9 mouse cellular contexts compared by ENCODE assay signal in genomic region chr2:168525391-168526154, GRCm38 (mm10).
A peak's percentile ranks its signal among the peaks of the same experiment; 100 is the strongest.
DNase-seq lines count a peak whose midpoint lies in the region; ATAC-seq and TF ChIP-seq lines count a peak whose summit lies in the region.
"Had no signal": no experiment of that assay in that cellular context is flagged by ENCODE, and none has a peak within 500 bp of the region (broad histone marks: within the 10 kb centered on the region; RNA-seq: fewer than 3 reads in every experiment).

No protein-coding gene starts in this region.

- no peaks in the 10 kb centered on the region for H3K36me3 ChIP-seq in kidney, adult 2 months (ENCODE audit: control insufficient read depth, insufficient read depth, low read length)
- no peaks in the 10 kb centered on the region for H3K36me3 ChIP-seq in myocyte (ENCODE audit: control insufficient read depth, insufficient read depth)

- H3K4me2 ChIP-seq in myocyte (ENCODE audit: low read depth): peak overlapping the region; percentile 87

- whole genome bisulfite sequencing in kidney, adult 2 months: 30% methylated on average over 17 of the region's 17 CpGs

- no peak overlapping the region for H3K4me3 ChIP-seq in kidney, adult 2 months (ENCODE audit: insufficient read depth, low read depth, low read length)
- no peak overlapping the region for H3K4me3 ChIP-seq in myocyte

- H3K4me1 ChIP-seq in kidney, adult 2 months (ENCODE audit: control insufficient read depth, insufficient read depth, low read length): peaks cover 3% of the 10 kb centered on the region; the same call in 1 of the 2 replicates

- no peaks in the 10 kb centered on the region for H3K27me3 ChIP-seq in kidney, adult 2 months (replicated peaks; ENCODE audit: control insufficient read depth, insufficient read depth, low read length)
- H3K27me3 ChIP-seq in myocyte (ENCODE audit: control insufficient read depth, insufficient read depth, insufficient read length): no peaks in the 10 kb centered on the region

- no peak for TF ChIP-seq POLR2A in kidney, adult 2 months (IDR thresholded peaks at IDR 0.05; ENCODE audit: low read depth, low read length)
- TF ChIP-seq POLR2A in brain, embryonic 14.5 days (IDR thresholded peaks at IDR 0.05; ENCODE audit: borderline replicate concordance, extremely low read depth, insufficient read depth, insufficient read length, poor library complexity, severe bottlenecking): no peak
- TF ChIP-seq POLR2A in myocyte (IDR thresholded peaks at IDR 0.05; ENCODE audit: insufficient read length, low read depth): no peak

- no peak for TF ChIP-seq CTCF in kidney, adult 2 months (conservative IDR thresholded peaks at IDR 0.05; ENCODE audit: insufficient read depth, insufficient read length, low read depth, low read length)
- no peak for TF ChIP-seq CTCF in brain, embryonic 14.5 days (IDR thresholded peaks at IDR 0.05; ENCODE audit: borderline replicate concordance, extremely low read depth, insufficient read depth, insufficient read length)

- DNase-seq in kidney, adult 2 months: peak; percentile 14
- no peak for DNase-seq in kidney, adult 18-20 months
- peak; percentile 81 for DNase-seq in brain, embryonic 14.5 days (ENCODE audit: low read depth)
- peak; percentile 35 for DNase-seq in induced T-regulatory cell, adult 2 months (ENCODE audit: low read depth)
- DNase-seq in layer of hippocampus, postnatal 36 days: no peak
- DNase-seq in c-Kit-positive CD71-positive TER-119-positive erythroid progenitor cells, embryonic 14.5 days (ENCODE audit: low spot score): no peak

- no peak overlapping the region for H3ac ChIP-seq in myocyte (ENCODE audit: control insufficient read depth, insufficient read length)

- ATAC-seq in erythroblast, adult 5-6 weeks (replicated peaks; ENCODE audit: low FRiP score, poor library complexity, severe bottlenecking): no peak

- H3K27ac ChIP-seq in kidney, adult 2 months (ENCODE audit: insufficient read depth, low read depth, low read length): no peak overlapping the region
- H3K27ac ChIP-seq: macrophage had no signal

- no peaks in the 10 kb centered on the region for H3K79me2 ChIP-seq in myocyte (ENCODE audit: control insufficient read depth, insufficient read depth)

TF ChIP-seq in myocyte, 11 proteins besides CTCF, POLR2A, EP300 and RAD21:
- no peak for TF ChIP-seq E2F4 (IDR thresholded peaks at IDR 0.05; ENCODE audit: insufficient read depth)
- no peak for TF ChIP-seq TCF3 (IDR thresholded peaks at IDR 0.05; ENCODE audit: insufficient read length, low read depth)
- no peak for TF ChIP-seq REST (IDR thresholded peaks at IDR 0.05; ENCODE audit: insufficient read depth, insufficient read length)
- no peak for TF ChIP-seq SRF (IDR thresholded peaks at IDR 0.05; ENCODE audit: control insufficient read depth, insufficient read length, low read depth)
- TF ChIP-seq TCF12 (IDR thresholded peaks at IDR 0.05; ENCODE audit: insufficient read depth, poor library complexity, severe bottlenecking): no peak
- TF ChIP-seq MYOD1 (IDR thresholded peaks at IDR 0.05; ENCODE audit: control insufficient read depth in 1 of 3, insufficient read length in 2 of 3, low read depth in 2 of 3): no peak
- no peak for TF ChIP-seq MAX (IDR thresholded peaks at IDR 0.05; ENCODE audit: low read depth)
- TF ChIP-seq MYOG (IDR thresholded peaks at IDR 0.05; ENCODE audit: control insufficient read depth in 1 of 3, insufficient read depth in 1 of 3, insufficient read length in 2 of 3, low read depth in 2 of 3): no peak

Comparison
In these comparisons a context has a peak if more than half of its experiments do, and no peak if none do; other contexts are left out.
1. DNase-seq: peak in kidney, adult 2 months (single experiment), brain, embryonic 14.5 days (single experiment) and induced T-regulatory cell, adult 2 months (single experiment); none in kidney, adult 18-20 months (single experiment), layer of hippocampus, postnatal 36 days (0 of 2) and c-Kit-positive CD71-positive TER-119-positive erythroid progenitor cells, embryonic 14.5 days (single experiment).